Mouse (Mus musculus) MEL (cell line): ENCODE data around the gene Prkce. TPM values are rescaled to one million over a fixed set of nuclear protein-coding genes. Genes with fewer than 3 reads are reported as not detected.

Experiments
- DNase-seq: peaks from one replicate; pipeline ENCODE4 v3.0.0; 2011; ENCODE audit warnings: low read depth, low spot score
- H3K27ac ChIP-seq: 2 replicates; pipeline ENCODE4 v1.5.1; 2012; ENCODE audit warnings: low read depth, mild to moderate bottlenecking, control low read depth, low read length, moderate library complexity; ENCODE audit not compliant: control insufficient read depth
- H3K27me3 ChIP-seq, 2 experiments: fragments of 150-350 bp in 1 of 2; sonication (generic) in 1 of 2; 2 replicates each; pipeline ENCODE4 v1.6.1; 2012; ENCODE audit warnings: low read length in 2 of 2, mild to moderate bottlenecking in 2 of 2, improper control_type of control experiment in 1 of 2, moderate library complexity in 1 of 2; ENCODE audit not compliant: insufficient read depth in 2 of 2, control insufficient read depth in 1 of 2
- H3K36me3 ChIP-seq, 2 experiments: 2 replicates each; pipeline ENCODE4 v1.6.1; 2012 to 2014; ENCODE audit warnings: low read length in 2 of 2, improper control_type of control experiment in 1 of 2, inconsistent platforms in 1 of 2, mild to moderate bottlenecking in 1 of 2; ENCODE audit not compliant: insufficient read depth in 2 of 2, control insufficient read depth in 1 of 2
- H3K4me1 ChIP-seq, 2 experiments: fragments of 150-350 bp in 1 of 2; sonication (generic) in 1 of 2; 2 replicates each; pipeline ENCODE4 v1.6.1; 2012; ENCODE audit warnings: low read length in 2 of 2, improper control_type of control experiment in 1 of 2, mild to moderate bottlenecking in 1 of 2; ENCODE audit not compliant: insufficient read depth in 2 of 2, control insufficient read depth in 1 of 2
- H3K4me3 ChIP-seq, 2 experiments: fragments of 150-350 bp in 1 of 2; sonication (generic) in 1 of 2; 2 replicates each; pipeline ENCODE4 v1.5.1; 2012; ENCODE audit warnings: low read depth in 2 of 2, low read length in 2 of 2, mild to moderate bottlenecking in 2 of 2, moderate library complexity in 2 of 2, control low read depth in 1 of 2, improper control_type of control experiment in 1 of 2; ENCODE audit not compliant: control insufficient read depth in 1 of 2, insufficient read depth in 1 of 2
- H3K79me2 ChIP-seq: 2 replicates; pipeline ENCODE4 v1.6.1; 2012; ENCODE audit warnings: mild to moderate bottlenecking, low read length, moderate library complexity; ENCODE audit not compliant: control insufficient read depth, poor library complexity, insufficient read depth
- H3K9ac ChIP-seq: 2 replicates; pipeline ENCODE4 v1.6.1; 2012; ENCODE audit warnings: low read depth, mild to moderate bottlenecking, control low read depth, low read length, moderate library complexity; ENCODE audit not compliant: control insufficient read depth, poor library complexity, severe bottlenecking
- H3K9me3 ChIP-seq: fragments of 150-350 bp; sonication (generic); replicated peaks from 2 replicates; pipeline ENCODE4 v1.6.1; 2012; ENCODE audit warnings: mild to moderate bottlenecking, low read length, improper control_type of control experiment, moderate library complexity; ENCODE audit not compliant: insufficient read depth
- CHD2 ChIP-seq: IDR thresholded peaks from 2 replicates; pipeline ENCODE4 v1.6.1; 2011; ENCODE audit warnings: low read length, improper control_type of control experiment
- EP300 ChIP-seq, 2 experiments: IDR thresholded peaks; 2 replicates each; pipeline ENCODE4 v1.6.1; 2011; ENCODE audit warnings: improper control_type of control experiment in 2 of 2, low read length in 2 of 2, low read depth in 1 of 2, mild to moderate bottlenecking in 1 of 2
- GATA1 ChIP-seq: IDR thresholded peaks from 2 replicates; pipeline ENCODE4 v1.6.1; 2011; ENCODE audit warnings: low read depth, low read length, improper control_type of control experiment
- HCFC1 ChIP-seq: IDR thresholded peaks from 2 replicates; pipeline ENCODE4 v1.6.1; 2012; ENCODE audit warnings: low read depth, mild to moderate bottlenecking, inconsistent platforms, low read length, improper control_type of control experiment, moderate library complexity
- KAT2A ChIP-seq: conservative IDR thresholded peaks from 2 replicates; pipeline ENCODE4 v1.6.1; 2012; ENCODE audit warnings: low read depth, low read length, improper control_type of control experiment, inconsistent platforms
- MAX ChIP-seq: IDR thresholded peaks from 2 replicates; pipeline ENCODE4 v1.6.1; 2011; ENCODE audit warnings: low read length, improper control_type of control experiment
- MAZ ChIP-seq: IDR thresholded peaks from 2 replicates; pipeline ENCODE4 v1.6.1; 2012; ENCODE audit warnings: low read depth, mild to moderate bottlenecking, inconsistent platforms, low read length, improper control_type of control experiment
- MXI1 ChIP-seq: IDR thresholded peaks from 2 replicates; pipeline ENCODE4 v1.6.1; 2011; ENCODE audit warnings: mild to moderate bottlenecking, low read depth, low read length, improper control_type of control experiment
- MYC ChIP-seq: IDR thresholded peaks from 2 replicates; pipeline ENCODE4 v1.6.1; 2011; ENCODE audit warnings: low read depth, mild to moderate bottlenecking, low read length, improper control_type of control experiment, moderate library complexity
- NRF1 ChIP-seq: IDR thresholded peaks from 2 replicates; pipeline ENCODE4 v1.6.1; 2014; ENCODE audit warnings: low read depth, mild to moderate bottlenecking, inconsistent platforms, low read length, improper control_type of control experiment, moderate library complexity; ENCODE audit not compliant: poor library complexity, insufficient read depth, severe bottlenecking
- POLR2A ChIP-seq, 2 experiments: IDR thresholded peaks; 2 replicates each; pipeline ENCODE4 v1.6.1; 2011 to 2012; ENCODE audit warnings: low read length in 2 of 2, mild to moderate bottlenecking in 2 of 2, control low read depth in 1 of 2, improper control_type of control experiment in 1 of 2, low read depth in 1 of 2, moderate library complexity in 1 of 2; ENCODE audit not compliant: control insufficient read depth in 1 of 2, insufficient read depth in 1 of 2, poor library complexity in 1 of 2
- POLR2AphosphoS5 ChIP-seq: IDR thresholded peaks from 2 replicates; pipeline ENCODE4 v1.6.1; 2012; ENCODE audit warnings: low read depth, borderline replicate concordance, mild to moderate bottlenecking, inconsistent platforms, low read length, moderate library complexity, mixed read lengths
- RAD21 ChIP-seq: IDR thresholded peaks from 2 replicates; pipeline ENCODE4 v1.6.1; 2011; ENCODE audit warnings: mild to moderate bottlenecking, low read depth, low read length, improper control_type of control experiment
- RCOR1 ChIP-seq: IDR thresholded peaks from 2 replicates; pipeline ENCODE4 v1.6.1; 2012; ENCODE audit warnings: low read depth, mild to moderate bottlenecking, inconsistent platforms, low read length, improper control_type of control experiment
- SMC3 ChIP-seq: IDR thresholded peaks from 2 replicates; pipeline ENCODE4 v1.6.1; 2011; ENCODE audit warnings: low read depth, low read length, improper control_type of control experiment
- UBTF ChIP-seq: IDR thresholded peaks from 2 replicates; pipeline ENCODE4 v1.6.1; 2012; ENCODE audit warnings: low read depth, mild to moderate bottlenecking, inconsistent platforms, low read length, improper control_type of control experiment, moderate library complexity, borderline replicate concordance; ENCODE audit not compliant: insufficient read depth
- USF1 ChIP-seq: IDR thresholded peaks from 2 replicates; pipeline ENCODE4 v1.6.1; 2014; ENCODE audit warnings: low read depth, mild to moderate bottlenecking, inconsistent platforms, low read length, improper control_type of control experiment, moderate library complexity
- USF2 ChIP-seq, 2 experiments: IDR thresholded peaks; 2 replicates each; pipeline ENCODE4 v1.6.1; 2011 to 2012; ENCODE audit warnings: improper control_type of control experiment in 2 of 2, low read length in 2 of 2, borderline replicate concordance in 1 of 2, inconsistent platforms in 1 of 2, low read depth in 1 of 2, mild to moderate bottlenecking in 1 of 2; ENCODE audit not compliant: insufficient read depth in 1 of 2
- ZKSCAN1 ChIP-seq: IDR thresholded peaks from 2 replicates; pipeline ENCODE4 v1.6.1; 2012; ENCODE audit warnings: low read depth, mild to moderate bottlenecking, inconsistent platforms, low read length, improper control_type of control experiment, moderate library complexity
- ZMIZ1 ChIP-seq: IDR thresholded peaks from 2 replicates; pipeline ENCODE4 v1.6.1; 2012; ENCODE audit warnings: low read depth, mild to moderate bottlenecking, inconsistent platforms, low read length, improper control_type of control experiment, moderate library complexity
- ZNF384 ChIP-seq: IDR thresholded peaks from 2 replicates; pipeline ENCODE4 v1.6.1; 2012; ENCODE audit warnings: low read depth, mild to moderate bottlenecking, inconsistent platforms, low read length, improper control_type of control experiment
- polyA plus RNA-seq, 2 experiments: library from polyadenylated mRNA; stranded (reverse) in 1 of 2; unstranded in 1 of 2; fragments of >175 nt in 1 of 2; fragments of >200 nt in 1 of 2; gene quantifications; 2 replicates each; pipeline versions ENCODE4 v1.2.1 to v1.2.4; 2012; ENCODE audit warnings: low replicate concordance in 2 of 2, low read depth in 1 of 2; ENCODE audit not compliant: insufficient read length in 2 of 2, insufficient read depth in 1 of 2, missing spikeins in 1 of 2
- total RNA-seq: library from RNA; depleted of rRNA; stranded (reverse); fragments of 300-350 nt; gene quantifications from 2 replicates; pipeline ENCODE4 v1.2.3, GENCODE M21; 2012

Gene Prkce
- total and polyA plus RNA-seq, 3 experiments: 3.0 to 5.3 TPM; not detected in 1

DNA sequence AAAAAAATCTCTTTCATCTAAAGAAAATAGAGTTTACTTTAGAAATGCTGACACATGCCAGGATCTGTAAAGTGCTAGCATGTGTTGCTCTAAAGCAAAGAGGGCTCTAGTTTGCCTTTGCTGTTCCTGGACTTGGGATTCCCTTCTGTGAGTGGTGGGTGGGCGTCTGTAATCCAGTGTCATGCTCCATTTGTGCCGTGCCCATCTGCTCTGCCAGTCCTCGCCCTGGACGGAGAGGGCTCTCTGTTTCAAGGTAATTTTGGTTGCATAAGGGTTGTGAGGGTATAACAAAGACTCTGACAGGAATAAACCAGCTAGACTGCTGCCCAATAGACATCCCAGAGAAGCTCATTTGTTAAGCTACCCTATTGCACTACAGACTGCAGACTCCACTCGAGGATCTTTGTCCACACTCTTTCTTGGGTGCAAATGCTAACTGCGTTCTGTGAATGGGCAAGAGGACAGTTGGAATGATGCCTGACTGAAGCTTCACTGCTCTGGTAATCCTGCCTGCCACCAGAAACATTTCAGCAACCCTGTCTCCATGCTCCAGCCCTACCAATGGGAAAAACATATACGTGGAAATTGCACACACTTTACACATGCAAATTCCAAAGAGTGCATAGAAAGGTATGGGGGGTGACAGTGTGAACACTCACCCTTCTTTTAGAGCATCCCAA lies 188.3 kb downstream of the Prkce start:
- Histone ChIP-seq H3K27ac (no peak overlapping the region), H3K36me3 (peaks cover 0 to 21% of the 10 kb centered on the region in 2 experiments; a peak in 2 of 4 replicates), H3K79me2 (no peaks in the 10 kb centered on the region), H3K27me3 (no peaks in the 10 kb centered on the region), H3K9ac (no peak overlapping the region), H3K4me1 (peaks cover 21% of the 10 kb centered on the region in 2 experiments), H3K9me3 (no peaks in the 10 kb centered on the region), H3K4me3 (no peak overlapping the region)
- TF ChIP-seq ZKSCAN1 (no peak), MYC (no peak), RAD21 (no peak), GATA1 (no peak), KAT2A (no peak), EP300 (IDR thresholded peaks at IDR 0.05; ENCODE audit: low read depth in 1 of 2, low read length in 2 of 2) (no peak), UBTF (no peak), HCFC1 (no peak), SMC3 (no peak), ZMIZ1 (no peak), MXI1 (no peak), NRF1 (no peak), MAZ (no peak), POLR2AphosphoS5 (no peak), USF2 (IDR thresholded peaks at IDR 0.05; ENCODE audit: borderline replicate concordance in 1 of 2, insufficient read depth in 1 of 2, low read depth in 1 of 2, low read length in 2 of 2) (no peak), POLR2A (IDR thresholded peaks at IDR 0.05; ENCODE audit: control insufficient read depth in 1 of 2, insufficient read depth in 1 of 2, low read depth in 1 of 2, low read length in 2 of 2, poor library complexity in 1 of 2) (no peak), RCOR1 (no peak), MAX (no peak), USF1 (no peak)
- no peak for DNase-seq

GRCm38 (mm10) chr17:86358388-86358787 lies 190.8 kb downstream of the Prkce start:
- TF ChIP-seq POLR2AphosphoS5: no peak
- no peak for TF ChIP-seq POLR2A (IDR thresholded peaks at IDR 0.05; ENCODE audit: control insufficient read depth in 1 of 2, insufficient read depth in 1 of 2, low read depth in 1 of 2, low read length in 2 of 2, poor library complexity in 1 of 2)
- no peak for TF ChIP-seq MXI1
- TF ChIP-seq MAZ: no peak
- no peak for TF ChIP-seq CHD2
- no peak for TF ChIP-seq ZNF384
- no peaks in the 10 kb centered on the region for H3K9me3 ChIP-seq
- no peaks in the 10 kb centered on the region for H3K79me2 ChIP-seq
- no peak overlapping the region for H3K9ac ChIP-seq
- DNase-seq: no peak
- peaks cover 21 to 24% of the 10 kb centered on the region in 2 experiments for H3K4me1 ChIP-seq
- no peak overlapping the region for H3K27ac ChIP-seq
- H3K36me3 ChIP-seq: peaks cover 0 to 21% of the 10 kb centered on the region in 2 experiments; a peak in 2 of 4 replicates
- H3K27me3 ChIP-seq: no peaks in the 10 kb centered on the region
- H3K4me3 ChIP-seq: no peak overlapping the region
